Mouse (Mus musculus) liver, embryonic 13.5 days (tissue): Measurements from ENCODE around the gene Dse. TPM values are rescaled to one million over a fixed set of nuclear protein-coding genes. Genes with fewer than 3 reads are reported as not detected.

Source experiments
- ATAC-seq: fragments of 200-750 bp; cut with Nextera tagmentation; 2 replicates; pipeline ENCODE4 v1.8.0; 2017; ENCODE audit warnings: low read depth, mild to moderate bottlenecking, moderate number of reproducible peaks, moderate library complexity
- DNase-seq: peaks from one replicate; pipeline ENCODE4 v3.0.0; 2022
- H3K27ac ChIP-seq: fragments of 300-500 bp; sonication (generic); 2 replicates; pipeline ENCODE4 v1.5.1; 2015; ENCODE audit warnings: moderate library complexity, mild to moderate bottlenecking, inconsistent platforms
- H3K27me3 ChIP-seq: fragments of 300-500 bp; sonication (generic); 2 replicates; pipeline ENCODE4 v1.6.1; 2015; ENCODE audit warnings: mild to moderate bottlenecking, inconsistent platforms
- H3K36me3 ChIP-seq: fragments of 300-500 bp; sonication (generic); 2 replicates; pipeline ENCODE4 v1.6.1; 2015; ENCODE audit warnings: mild to moderate bottlenecking, inconsistent platforms
- H3K4me1 ChIP-seq: fragments of 300-500 bp; sonication (generic); replicated peaks from 2 replicates; pipeline ENCODE4 v1.6.1; 2015; ENCODE audit warnings: inconsistent platforms
- H3K4me2 ChIP-seq: fragments of 300-500 bp; sonication (generic); 2 replicates; pipeline ENCODE4 v1.6.1; 2015; ENCODE audit warnings: inconsistent platforms, mild to moderate bottlenecking, moderate library complexity
- H3K4me3 ChIP-seq: fragments of 300-500 bp; sonication (generic); replicated peaks from 2 replicates; pipeline ENCODE4 v1.5.1; 2015; ENCODE audit warnings: mild to moderate bottlenecking, inconsistent platforms
- H3K9ac ChIP-seq: fragments of 300-500 bp; sonication (generic); 2 replicates; pipeline ENCODE4 v1.6.1; 2015; ENCODE audit warnings: mild to moderate bottlenecking, inconsistent platforms
- H3K9me3 ChIP-seq: fragments of 300-500 bp; sonication (generic); replicated peaks from 2 replicates; pipeline ENCODE4 v1.6.1; 2016; ENCODE audit warnings: inconsistent platforms
- WGBS: fragments of 180-500 bp; shearing (Covaris S2); methylation state at CpG from one replicate; pipeline ENCODE4 v1.1.7; 2015; ENCODE audit not compliant: insufficient replicate concordance; 5-methylcytosine and 5-hydroxymethylcytosine counted together
- polyA plus RNA-seq: library from polyadenylated mRNA; unstranded; fragments of >200 nt; fragmentation: Nextera tagmentation; extraction: Ambion mirVana; gene quantifications from 2 replicates; pipeline ENCODE4 v1.2.1, GENCODE M21; 2015

Dse gene
- polyA plus RNA-seq, 1 experiment from 2014 or later, result 6.0 TPM

- H3K27ac ChIP-seq, result no peak overlapping the region
- ATAC-seq, result no peak
- no peaks in the 10 kb centered on the region for H3K36me3 ChIP-seq
- no peaks in the 10 kb centered on the region for H3K27me3 ChIP-seq
- no peak overlapping the region for H3K4me3 ChIP-seq
- H3K4me2 ChIP-seq, result no peak overlapping the region
- WGBS, result 54% methylated on average over 4 of the region's 4 CpGs
- peaks cover 3% of the 10 kb centered on the region; the same call in 1 of the 2 replicates for H3K4me1 ChIP-seq
- no peaks in the 10 kb centered on the region for H3K9me3 ChIP-seq
- no peak for DNase-seq
- H3K9ac ChIP-seq, result no peak overlapping the region
Observed at GRCm38 (mm10) chr10:34229491-34229890, 22.0 kb upstream of the Dse start.

GRCm38 (mm10) chr10:34223660-34224059, 16.1 kb upstream of the Dse start:
- Histone ChIP-seq H3K27ac (no peak overlapping the region), H3K4me1 (peaks cover 6% of the 10 kb centered on the region; the same call in 1 of the 2 replicates), H3K36me3 (no peaks in the 10 kb centered on the region), H3K27me3 (no peaks in the 10 kb centered on the region), H3K4me3 (no peak overlapping the region), H3K9ac (no peak overlapping the region), H3K9me3 (no peaks in the 10 kb centered on the region), H3K4me2 (no peak overlapping the region)
- 32% methylated on average over 3 of the region's 3 CpGs for WGBS
- DNase-seq, result no peak
- peak; percentile 77 for ATAC-seq

GRCm38 (mm10) chr10:34221909-34222620, 14.6 kb upstream of the Dse start:
- no peaks in the 10 kb centered on the region for H3K27me3 ChIP-seq
- no peaks in the 10 kb centered on the region for H3K9me3 ChIP-seq
- H3K4me2 ChIP-seq, result no peak overlapping the region
- no peaks in the 10 kb centered on the region for H3K36me3 ChIP-seq
- H3K4me1 ChIP-seq, result peaks cover 6% of the 10 kb centered on the region; the same call in 1 of the 2 replicates
- 35% methylated on average over 3 of the region's 3 CpGs for WGBS
- no peak overlapping the region for H3K27ac ChIP-seq
- no peak overlapping the region for H3K9ac ChIP-seq
- no peak for ATAC-seq
- no peak for DNase-seq
- H3K4me3 ChIP-seq, result no peak overlapping the region

- Histone ChIP-seq H3K4me1 (no peaks in the 10 kb centered on the region), H3K4me3 (no peak overlapping the region), H3K9me3 (no peaks in the 10 kb centered on the region), H3K27me3 (no peaks in the 10 kb centered on the region), H3K36me3 (no peaks in the 10 kb centered on the region), H3K27ac (no peak overlapping the region), H3K4me2 (no peak overlapping the region), H3K9ac (no peak overlapping the region)
- 65% methylated on average over 3 of the region's 3 CpGs for WGBS
- DNase-seq (no peak), ATAC-seq (no peak)
Observed at GRCm38 (mm10) chr10:34218191-34218590, 10.7 kb upstream of the Dse start.

GRCm38 (mm10) chr10:34215667-34216066, 8.2 kb upstream of the Dse start:
- DNase-seq (no peak), ATAC-seq (no peak)
- Histone ChIP-seq H3K9ac (no peak overlapping the region), H3K4me3 (no peak overlapping the region), H3K36me3 (no peaks in the 10 kb centered on the region), H3K4me2 (no peak overlapping the region), H3K4me1 (no peaks in the 10 kb centered on the region), H3K27me3 (no peaks in the 10 kb centered on the region), H3K27ac (no peak overlapping the region), H3K9me3 (no peaks in the 10 kb centered on the region)
- 17% methylated on average over 1 of the region's 1 CpGs for WGBS

GRCm38 (mm10) chr10:34209951-34210350, 2.4 kb upstream of the Dse start:
- Histone ChIP-seq H3K27ac (no peak overlapping the region), H3K4me1 (peaks cover 8% of the 10 kb centered on the region; the same call in 1 of the 2 replicates), H3K27me3 (peaks cover 39% of the 10 kb centered on the region), H3K4me3 (no peak overlapping the region), H3K36me3 (no peaks in the 10 kb centered on the region), H3K9ac (no peak overlapping the region), H3K4me2 (no peak overlapping the region), H3K9me3 (no peaks in the 10 kb centered on the region)
- DNase-seq, result no peak
- ATAC-seq, result no peak

GRCm38 (mm10) chr10:34208031-34208430, 516 bp upstream of the Dse start:
- Histone ChIP-seq H3K27ac (no peak overlapping the region), H3K9ac (no peak overlapping the region), H3K9me3 (no peaks in the 10 kb centered on the region), H3K4me2 (peak overlapping the region; percentile 63), H3K4me3 (peak overlapping the region; percentile 54), H3K27me3 (peaks cover 39% of the 10 kb centered on the region), H3K4me1 (peaks cover 8% of the 10 kb centered on the region; the same call in 1 of the 2 replicates), H3K36me3 (no peaks in the 10 kb centered on the region)
- no peak for DNase-seq
- WGBS, result 25% methylated on average over 13 of the region's 13 CpGs
- ATAC-seq, result no peak

GRCm38 (mm10) chr10:34206783-34207502, 572 bp downstream of the Dse start:
- DNase-seq (no peak), ATAC-seq (peak; percentile 80)
- H3K27me3 ChIP-seq, result peaks cover 39% of the 10 kb centered on the region
- H3K4me2 ChIP-seq, result peak overlapping the region; percentile 63
- no peaks in the 10 kb centered on the region for H3K36me3 ChIP-seq
- H3K27ac ChIP-seq, result peak overlapping the region; percentile 37; the same call in 1 of the 2 replicates
- H3K9me3 ChIP-seq, result no peaks in the 10 kb centered on the region
- H3K9ac ChIP-seq, result peak overlapping the region; percentile 52
- H3K4me3 ChIP-seq, result peak overlapping the region; percentile 54
- under 1% methylated on average over 49 of the region's 65 CpGs for WGBS
- H3K4me1 ChIP-seq, result peaks cover 8% of the 10 kb centered on the region; the same call in 1 of the 2 replicates

- Histone ChIP-seq H3K36me3 (no peaks in the 10 kb centered on the region), H3K4me3 (peak overlapping the region; percentile 54), H3K27me3 (peaks cover 39% of the 10 kb centered on the region), H3K4me2 (peak overlapping the region; percentile 63), H3K9ac (peak overlapping the region; percentile 52), H3K27ac (peak overlapping the region; percentile 37; the same call in 1 of the 2 replicates), H3K9me3 (no peaks in the 10 kb centered on the region), H3K4me1 (peaks cover 8% of the 10 kb centered on the region; the same call in 1 of the 2 replicates)
- DNase-seq (no peak), ATAC-seq (peak; percentile 45; the same call in 1 of the 2 replicates)
- WGBS, result 3% methylated on average over 15 of the region's 15 CpGs
Observed at GRCm38 (mm10) chr10:34206436-34206782, 1.1 kb downstream of the Dse start.

- Histone ChIP-seq H3K4me3 (no peak overlapping the region), H3K9me3 (no peaks in the 10 kb centered on the region), H3K9ac (no peak overlapping the region), H3K27me3 (peaks cover 39% of the 10 kb centered on the region), H3K4me2 (no peak overlapping the region), H3K4me1 (peaks cover 8% of the 10 kb centered on the region; the same call in 1 of the 2 replicates), H3K36me3 (no peaks in the 10 kb centered on the region), H3K27ac (no peak overlapping the region)
- ATAC-seq (no peak), DNase-seq (no peak)
- 50% methylated on average over 1 of the region's 1 CpGs for WGBS
Observed at GRCm38 (mm10) chr10:34205825-34206224, 1.7 kb downstream of the Dse start.

- H3K27ac ChIP-seq, result no peak overlapping the region
- no peak overlapping the region for H3K9ac ChIP-seq
- peaks cover 9% of the 10 kb centered on the region; the same call in 1 of the 2 replicates for H3K4me1 ChIP-seq
- WGBS, result 62% methylated on average over 1 of the region's 1 CpGs
- H3K4me2 ChIP-seq, result no peak overlapping the region
- no peak overlapping the region for H3K4me3 ChIP-seq
- DNase-seq (no peak), ATAC-seq (no peak)
- H3K36me3 ChIP-seq, result no peaks in the 10 kb centered on the region
- peaks cover 5% of the 10 kb centered on the region; the same call in 1 of the 2 replicates for H3K27me3 ChIP-seq
- H3K9me3 ChIP-seq, result no peaks in the 10 kb centered on the region
Observed at GRCm38 (mm10) chr10:34200689-34201088, 6.8 kb downstream of the Dse start.
